Mouse (Mus musculus) midbrain, embryonic 12.5 days (tissue): ENCODE measurements at regions not wholly inside any gene's neighbourhood (a gene's known extent, or its start where the extent isn't known, plus 50 kb on each side); places are given as distances from the start of the nearest gene placed in this dataset.

Experiments used
- ATAC-seq: fragments of 200-750 bp; cut with Nextera tagmentation; 2 replicates; pipeline ENCODE4 v1.8.0; 2017; ENCODE audit warnings: low read depth, moderate TSS enrichment, moderate library complexity; ENCODE audit not compliant: low FRiP score
- H3K27ac ChIP-seq: fragments of 300-500 bp; sonication (generic); replicated peaks from 2 replicates; pipeline ENCODE4 v1.5.1; 2016; ENCODE audit warnings: mild to moderate bottlenecking
- H3K27me3 ChIP-seq: fragments of 300-500 bp; sonication (generic); 2 replicates; pipeline ENCODE4 v1.6.1; 2016; ENCODE audit warnings: mild to moderate bottlenecking
- H3K36me3 ChIP-seq: fragments of 300-500 bp; sonication (generic); 2 replicates; pipeline ENCODE4 v1.6.1; 2016
- H3K4me1 ChIP-seq: fragments of 300-500 bp; sonication (generic); 2 replicates; pipeline ENCODE4 v1.6.1; 2016
- H3K4me2 ChIP-seq: fragments of 300-500 bp; sonication (generic); replicated peaks from 2 replicates; pipeline ENCODE4 v1.6.1; 2016; ENCODE audit warnings: mild to moderate bottlenecking, moderate library complexity
- H3K4me3 ChIP-seq: fragments of 300-500 bp; sonication (generic); 2 replicates; pipeline ENCODE4 v1.5.1; 2016; ENCODE audit warnings: mild to moderate bottlenecking
- H3K9ac ChIP-seq: fragments of 300-500 bp; sonication (generic); replicated peaks from 2 replicates; pipeline ENCODE4 v1.6.1; 2016; ENCODE audit warnings: mild to moderate bottlenecking, moderate library complexity
- H3K9me3 ChIP-seq: fragments of 300-500 bp; sonication (generic); 2 replicates; pipeline ENCODE4 v1.6.1; 2016; ENCODE audit warnings: mild to moderate bottlenecking
- WGBS: fragments of 180-500 bp; shearing (Covaris S2); methylation state at CpG from one replicate; pipeline ENCODE4 v1.1.7; 2016; 5-methylcytosine and 5-hydroxymethylcytosine counted together

GRCm38 (mm10) chr5:50820674-50821073 is 746.9 kb downstream of the Ppargc1a start:
- Histone ChIP-seq H3K4me1 (no peaks in the 10 kb centered on the region), H3K4me3 (no peak overlapping the region), H3K27ac (no peak overlapping the region), H3K27me3 (no peaks in the 10 kb centered on the region), H3K36me3 (no peaks in the 10 kb centered on the region), H3K4me2 (no peak overlapping the region), H3K9ac (no peak overlapping the region), H3K9me3 (no peaks in the 10 kb centered on the region)
- no peak for ATAC-seq
- WGBS: 87% methylated on average over 2 of the region's 2 CpGs

DNA sequence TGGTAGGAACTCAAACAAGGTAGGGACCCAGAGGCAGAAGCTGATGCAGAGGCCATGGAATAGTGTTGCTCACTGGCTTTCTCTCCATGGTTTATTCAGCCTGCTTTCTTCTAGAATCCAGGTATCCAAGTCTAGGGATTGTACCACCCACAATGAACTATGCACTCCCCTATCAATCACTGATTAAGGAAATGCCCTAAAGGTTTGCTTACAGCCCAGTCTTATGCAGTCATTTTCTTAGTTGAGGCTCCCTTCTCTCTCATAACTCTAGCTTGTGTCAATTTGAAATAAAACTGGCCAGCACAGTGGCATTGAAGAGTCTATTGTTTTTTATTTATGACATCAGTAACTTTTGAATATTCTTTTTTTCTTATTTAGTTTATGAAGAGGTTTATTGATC is 747.6 kb downstream of the Ppargc1a start:
- Histone ChIP-seq H3K9ac (no peak overlapping the region), H3K4me1 (no peaks in the 10 kb centered on the region), H3K27me3 (no peaks in the 10 kb centered on the region), H3K36me3 (no peaks in the 10 kb centered on the region), H3K4me3 (no peak overlapping the region), H3K4me2 (no peak overlapping the region), H3K27ac (no peak overlapping the region), H3K9me3 (no peaks in the 10 kb centered on the region)
- no peak for ATAC-seq

GRCm38 (mm10) chr5:50795310-50795709 is 736.5 kb upstream of the Adgra3 start:
- Histone ChIP-seq H3K36me3 (no peaks in the 10 kb centered on the region), H3K4me3 (no peak overlapping the region), H3K9me3 (no peaks in the 10 kb centered on the region), H3K4me1 (no peaks in the 10 kb centered on the region), H3K27me3 (no peaks in the 10 kb centered on the region), H3K4me2 (no peak overlapping the region), H3K27ac (no peak overlapping the region), H3K9ac (no peak overlapping the region)
- WGBS: 60% methylated on average over 4 of the region's 4 CpGs
- ATAC-seq: no peak

DNA sequence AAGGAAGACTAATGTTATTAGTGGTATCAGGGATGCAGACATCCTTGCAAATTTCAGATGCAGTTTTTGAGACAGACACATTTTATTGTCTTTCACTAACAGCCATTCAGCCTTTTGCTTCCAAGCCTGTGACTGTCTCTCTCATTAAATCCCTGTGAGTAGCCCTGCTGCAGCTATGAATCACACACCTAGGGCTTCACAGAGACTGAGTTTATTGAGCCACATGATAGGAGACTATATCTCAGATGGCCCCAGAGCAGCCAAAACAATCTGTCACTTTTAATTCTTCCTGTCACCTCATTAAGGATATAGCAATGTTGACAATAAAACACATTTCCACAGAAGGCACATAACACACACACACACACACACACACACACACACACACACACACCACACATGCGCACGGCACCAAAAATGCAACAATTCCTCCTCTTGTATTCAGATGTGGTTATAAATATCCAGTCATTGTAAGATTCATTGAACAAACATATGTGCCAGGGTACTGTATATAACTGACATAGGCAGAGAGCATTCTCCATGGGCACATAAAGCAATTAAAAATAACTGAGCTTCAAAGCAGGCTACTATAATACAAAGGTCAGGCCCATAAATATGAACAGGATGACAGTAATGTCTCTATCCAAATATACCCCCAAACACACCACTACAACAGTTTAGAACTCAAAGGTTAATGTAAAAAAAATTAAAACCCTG is 735.8 kb upstream of the Adgra3 start:
- ATAC-seq: 0 out of 2 replicates have a peak, but pooled peaks have one; percentile 19
- no peak overlapping the region for H3K9ac ChIP-seq
- H3K9me3 ChIP-seq: no peaks in the 10 kb centered on the region
- H3K4me2 ChIP-seq: no peak overlapping the region
- no peaks in the 10 kb centered on the region for H3K36me3 ChIP-seq
- WGBS: 92% methylated on average over 2 of the region's 2 CpGs
- no peak overlapping the region for H3K27ac ChIP-seq
- no peak overlapping the region for H3K4me3 ChIP-seq
- no peaks in the 10 kb centered on the region for H3K4me1 ChIP-seq
- H3K27me3 ChIP-seq: no peaks in the 10 kb centered on the region

DNA sequence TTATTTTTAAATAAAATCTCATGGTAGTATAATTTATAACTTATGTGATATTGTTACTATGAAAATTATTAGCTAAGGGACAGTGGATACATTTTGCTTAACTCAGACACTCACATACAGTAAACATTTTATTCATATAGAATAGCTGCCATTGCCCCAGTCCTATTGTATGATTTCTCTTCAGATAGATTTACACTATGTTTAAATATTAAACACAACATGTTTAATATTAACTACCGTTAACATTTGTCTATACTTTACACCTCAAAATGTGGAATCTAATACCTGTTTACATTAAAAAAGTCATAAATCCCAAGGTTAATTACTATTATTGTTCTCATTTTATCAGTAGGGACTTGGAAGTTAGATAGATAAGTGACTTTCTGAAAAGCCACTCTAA is 734.8 kb upstream of the Adgra3 start:
- no peak overlapping the region for H3K27ac ChIP-seq
- H3K4me1 ChIP-seq: no peaks in the 10 kb centered on the region
- no peak overlapping the region for H3K9ac ChIP-seq
- no peak overlapping the region for H3K4me3 ChIP-seq
- H3K9me3 ChIP-seq: no peaks in the 10 kb centered on the region
- no peak for ATAC-seq
- no peaks in the 10 kb centered on the region for H3K27me3 ChIP-seq
- no peaks in the 10 kb centered on the region for H3K36me3 ChIP-seq
- no peak overlapping the region for H3K4me2 ChIP-seq
- 92% methylated on average over 1 of the region's 1 CpGs for WGBS

DNA sequence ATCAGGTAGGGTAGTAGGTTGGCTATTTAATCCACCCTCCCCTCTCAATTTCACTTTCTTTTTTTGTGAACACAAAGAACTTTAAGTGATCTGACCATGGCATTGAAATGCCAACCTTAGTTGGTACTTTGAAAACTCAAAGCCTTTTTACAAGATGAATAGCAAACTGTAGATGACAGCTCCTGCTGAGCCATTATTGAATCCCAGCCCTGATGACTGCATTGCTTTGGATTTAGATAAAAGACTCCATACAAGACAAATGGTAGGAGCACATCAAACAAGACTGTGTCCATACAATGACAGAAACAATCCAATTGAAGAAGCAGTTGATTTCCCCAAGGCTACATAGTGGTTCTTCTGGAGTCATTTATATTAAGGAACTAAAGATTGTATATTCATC is 726.5 kb upstream of the Adgra3 start:
- Histone ChIP-seq H3K27ac (no peak overlapping the region), H3K36me3 (no peaks in the 10 kb centered on the region), H3K4me1 (no peaks in the 10 kb centered on the region), H3K4me2 (no peak overlapping the region), H3K9ac (no peak overlapping the region), H3K27me3 (no peaks in the 10 kb centered on the region), H3K9me3 (no peaks in the 10 kb centered on the region), H3K4me3 (no peak overlapping the region)
- ATAC-seq: no peak

- Histone ChIP-seq H3K4me3 (no peak overlapping the region), H3K27me3 (no peaks in the 10 kb centered on the region), H3K4me1 (no peaks in the 10 kb centered on the region), H3K9ac (no peak overlapping the region), H3K4me2 (no peak overlapping the region), H3K9me3 (no peaks in the 10 kb centered on the region), H3K27ac (no peak overlapping the region), H3K36me3 (no peaks in the 10 kb centered on the region)
- ATAC-seq: no peak
- WGBS: 52% methylated on average over 3 of the region's 3 CpGs
These were observed 720.3 kb upstream of the Adgra3 start for GRCm38 (mm10) chr5:50779138-50779537.

DNA sequence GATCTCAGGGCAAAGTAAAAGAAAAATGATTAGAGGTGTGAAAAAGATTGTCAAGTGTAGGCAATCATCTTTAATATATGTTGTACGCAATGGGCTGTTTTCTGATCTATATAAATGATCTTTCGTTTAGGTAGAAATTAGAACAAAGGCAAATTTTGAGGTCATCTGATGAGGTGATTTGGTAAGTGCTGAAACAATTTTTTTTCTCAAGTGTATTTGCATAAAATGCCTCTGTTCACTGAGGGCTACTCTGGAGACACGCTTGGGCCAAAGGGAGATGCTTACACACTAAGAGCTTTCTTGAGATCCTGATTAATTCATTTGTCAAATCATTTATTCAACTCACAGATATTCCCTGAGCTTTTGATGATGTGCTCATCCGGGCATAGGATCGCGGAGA is 719.4 kb upstream of the Adgra3 start:
- no peaks in the 10 kb centered on the region for H3K9me3 ChIP-seq
- H3K4me3 ChIP-seq: no peak overlapping the region
- no peaks in the 10 kb centered on the region for H3K36me3 ChIP-seq
- H3K27ac ChIP-seq: no peak overlapping the region
- no peak overlapping the region for H3K4me2 ChIP-seq
- no peaks in the 10 kb centered on the region for H3K27me3 ChIP-seq
- no peaks in the 10 kb centered on the region for H3K4me1 ChIP-seq
- ATAC-seq: no peak
- WGBS: 84% methylated on average over 6 of the region's 6 CpGs
- no peak overlapping the region for H3K9ac ChIP-seq

DNA sequence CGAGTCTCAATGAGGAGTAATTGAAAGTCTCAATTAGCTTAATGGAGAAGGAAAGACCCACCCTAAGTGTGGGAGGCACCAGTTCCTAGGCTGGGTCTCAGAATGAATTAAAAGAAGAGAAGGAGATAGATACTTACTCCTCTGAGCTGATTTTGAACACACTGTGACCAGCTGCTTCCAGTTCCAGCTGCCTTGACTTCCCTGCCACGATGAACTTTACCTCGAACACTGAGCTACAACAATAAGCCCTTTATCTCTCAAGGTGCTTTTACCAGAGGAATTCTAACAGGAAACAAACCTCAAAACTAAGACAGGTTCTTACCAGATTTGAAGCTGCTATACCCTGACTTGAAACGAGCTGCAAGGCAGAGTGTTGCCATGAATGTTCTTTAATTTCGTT is 703.5 kb upstream of the Adgra3 start:
- 74% methylated on average over 5 of the region's 5 CpGs for WGBS
- Histone ChIP-seq H3K4me3 (no peak overlapping the region), H3K4me1 (no peaks in the 10 kb centered on the region), H3K9me3 (no peaks in the 10 kb centered on the region), H3K36me3 (no peaks in the 10 kb centered on the region), H3K9ac (no peak overlapping the region), H3K27ac (no peak overlapping the region), H3K27me3 (no peaks in the 10 kb centered on the region), H3K4me2 (no peak overlapping the region)
- ATAC-seq: no peak

DNA sequence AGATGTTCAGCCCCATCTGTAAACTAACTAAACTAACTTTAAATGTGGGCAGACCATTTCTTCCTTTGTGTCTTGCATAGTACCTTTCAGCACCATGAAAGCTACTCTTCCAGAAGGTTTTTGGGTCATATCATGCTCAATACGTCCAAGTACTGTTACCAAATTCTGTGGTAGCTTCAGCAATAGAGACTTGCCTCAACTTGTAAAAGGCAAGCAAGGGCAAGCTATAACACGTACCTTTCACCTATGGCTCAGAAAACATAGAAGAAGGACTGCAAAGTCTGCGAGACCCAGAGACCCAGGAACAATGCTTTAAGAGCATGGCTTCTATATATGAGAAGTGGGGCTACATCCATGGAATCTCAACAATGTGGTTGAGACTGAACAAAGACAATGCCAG is 701.6 kb upstream of the Adgra3 start:
- Histone ChIP-seq H3K4me1 (no peaks in the 10 kb centered on the region), H3K9me3 (no peaks in the 10 kb centered on the region), H3K4me2 (no peak overlapping the region), H3K27me3 (no peaks in the 10 kb centered on the region), H3K27ac (no peak overlapping the region), H3K36me3 (no peaks in the 10 kb centered on the region), H3K9ac (no peak overlapping the region), H3K4me3 (no peak overlapping the region)
- no peak for ATAC-seq
- WGBS: 92% methylated on average over 3 of the region's 3 CpGs

GRCm38 (mm10) chr5:50752766-50753165 is 694.0 kb upstream of the Adgra3 start:
- Histone ChIP-seq H3K4me2 (no peak overlapping the region), H3K9ac (no peak overlapping the region), H3K27me3 (no peaks in the 10 kb centered on the region), H3K27ac (no peak overlapping the region), H3K4me3 (no peak overlapping the region), H3K9me3 (no peaks in the 10 kb centered on the region), H3K4me1 (no peaks in the 10 kb centered on the region), H3K36me3 (no peaks in the 10 kb centered on the region)
- WGBS: 73% methylated on average over 1 of the region's 1 CpGs
- no peak for ATAC-seq

DNA sequence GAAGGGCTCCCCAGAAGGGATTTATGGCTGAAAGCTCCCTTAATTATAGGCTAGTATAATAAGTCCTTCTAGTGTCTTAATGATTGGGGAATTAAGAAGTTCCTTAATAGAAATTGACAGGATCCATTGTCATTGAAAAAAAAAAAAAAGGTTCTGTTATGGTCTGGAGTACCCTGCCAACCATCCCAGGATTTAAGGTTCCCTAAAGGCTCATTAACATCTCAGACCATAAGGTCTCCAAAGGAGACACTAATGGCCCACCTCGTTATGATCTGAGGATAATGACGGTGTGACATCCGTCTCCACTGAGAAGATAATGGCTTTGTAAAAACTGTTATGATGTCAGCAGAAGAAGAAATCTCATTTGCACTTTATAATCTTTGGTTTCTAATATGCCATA is 692.6 kb upstream of the Adgra3 start:
- peak; percentile 44; the same call in 1 of the 2 replicates for ATAC-seq
- Histone ChIP-seq H3K4me2 (no peak overlapping the region), H3K27me3 (no peaks in the 10 kb centered on the region), H3K36me3 (no peaks in the 10 kb centered on the region), H3K4me1 (no peaks in the 10 kb centered on the region), H3K4me3 (no peak overlapping the region), H3K9me3 (no peaks in the 10 kb centered on the region), H3K9ac (no peak overlapping the region), H3K27ac (no peak overlapping the region)
- WGBS: 63% methylated on average over 3 of the region's 3 CpGs

DNA sequence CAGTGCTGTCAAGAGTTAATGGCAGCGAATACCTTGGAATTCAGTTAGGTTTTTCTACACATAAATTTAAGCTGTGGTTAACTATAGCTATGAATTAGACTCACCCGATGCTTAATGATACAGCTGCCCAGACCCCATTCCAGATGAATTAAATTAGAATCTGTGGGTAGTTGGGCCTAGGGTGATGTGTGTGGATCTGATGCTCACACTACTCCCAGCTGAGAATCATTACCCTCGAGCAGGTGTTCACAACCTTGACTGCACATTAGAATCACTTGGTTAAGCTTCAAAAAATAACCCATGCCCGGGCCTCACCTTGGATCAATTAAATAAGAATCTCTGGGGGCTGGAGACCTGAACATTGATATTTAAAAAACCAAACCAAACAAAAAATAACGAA is 684.2 kb upstream of the Adgra3 start:
- Histone ChIP-seq H3K4me1 (no peaks in the 10 kb centered on the region), H3K27ac (no peak overlapping the region), H3K9ac (no peak overlapping the region), H3K4me2 (no peak overlapping the region), H3K4me3 (no peak overlapping the region), H3K36me3 (no peaks in the 10 kb centered on the region), H3K9me3 (no peaks in the 10 kb centered on the region), H3K27me3 (no peaks in the 10 kb centered on the region)
- 83% methylated on average over 5 of the region's 5 CpGs for WGBS
- ATAC-seq: no peak
